Mouse (Mus musculus) mouse embryonic stem cell (cell line): ENCODE data around the gene Cend1.
"Not testable (repeated sequence)": the region's sequence is repeated elsewhere in the genome, so short reads cannot be mapped to it uniquely, and the experiment has no call there.

Source experiments
- in situ Hi-C, 2 experiments: fragments of 300-500 bp; cut with MboI; formaldehyde crosslinking; loops; 1 replicate in 1 of 2; 3 replicates in 1 of 2; pipeline ENCODE4 v1.14.3; 2019 to 2020; ENCODE audit warnings: low sequenced_read_pairs in 2 of 2, low pct_unique_long_range_greater_than_20kb in 1 of 2, mixed read lengths in 1 of 2; ENCODE audit not compliant: unreplicated experiment in 1 of 2

Cend1 gene

DNA sequence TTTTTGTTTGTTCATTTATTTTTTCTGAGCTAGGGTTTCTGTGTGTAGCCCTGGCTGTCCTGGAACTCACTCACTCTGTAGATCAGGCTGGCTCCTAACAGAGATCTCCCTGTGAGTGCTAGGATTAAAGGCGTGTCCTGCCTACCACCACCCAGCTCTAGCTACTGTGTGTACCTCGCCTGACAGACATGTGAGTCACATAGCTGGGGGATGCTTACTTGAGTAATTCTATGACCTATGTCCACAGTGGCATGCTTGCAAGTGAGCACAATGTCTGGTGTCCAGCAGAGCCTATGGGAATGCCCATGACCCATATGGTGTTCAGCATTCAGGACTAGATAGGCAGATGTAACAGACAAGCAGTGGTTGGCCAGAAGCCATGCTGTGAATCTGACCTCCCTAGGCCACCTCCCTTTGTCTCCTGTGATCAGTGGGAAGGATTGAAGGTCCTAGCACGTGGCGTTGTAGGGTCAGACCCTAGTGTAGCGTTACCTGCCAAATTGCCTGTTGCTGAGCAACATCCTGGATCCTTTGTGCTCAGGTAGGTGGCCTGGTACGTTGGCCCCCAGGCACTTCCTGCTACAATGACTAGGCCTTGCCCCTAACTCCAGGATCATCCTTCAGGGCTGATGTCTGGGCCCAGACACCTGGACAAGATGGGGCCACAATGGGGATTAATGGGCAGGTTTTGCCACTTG, 13.0 kb downstream of the Cend1 start:
- in situ Hi-C loops: no loop called here

DNA sequence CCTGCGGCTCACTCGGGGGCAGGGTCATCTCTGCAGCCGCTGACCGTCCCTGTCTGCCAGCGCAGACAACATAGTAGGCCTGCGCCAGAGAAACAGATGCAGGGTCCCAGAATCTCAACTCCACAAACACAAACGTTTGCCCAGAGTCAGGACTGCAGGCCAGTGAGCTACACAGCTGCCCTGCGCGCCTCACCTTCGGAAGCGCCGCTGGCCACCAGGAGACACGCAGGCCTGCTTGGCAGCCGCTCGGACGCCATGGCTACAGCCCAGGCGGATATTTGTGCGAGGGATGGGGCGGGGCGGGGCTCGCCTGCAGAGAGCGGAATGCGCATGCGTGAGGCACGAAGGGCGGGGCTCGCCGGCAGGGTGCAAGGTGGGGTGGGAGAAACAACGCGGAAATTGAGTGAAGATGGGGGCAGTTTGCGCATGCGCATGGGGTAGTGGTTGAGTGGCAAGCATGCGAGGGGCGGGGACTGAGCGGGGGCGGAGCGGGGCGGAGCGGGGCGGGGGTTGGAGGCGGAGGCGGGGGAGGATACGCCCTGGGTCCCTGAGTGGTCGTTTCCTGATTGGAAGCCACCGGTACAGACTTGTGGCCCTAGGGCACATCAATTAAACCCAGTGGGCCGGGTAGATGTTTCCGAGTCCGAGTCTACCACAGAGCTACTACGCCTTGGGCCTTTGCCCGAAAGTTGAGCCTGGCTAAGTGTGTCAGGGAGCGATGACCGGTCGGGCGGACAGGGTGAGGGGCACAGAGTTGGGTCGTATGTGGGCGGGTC, 15.3 kb downstream of the Cend1 start, which contains the start of gene Gatd1:
Gatd1 (minus strand) TSS at position 328 of the 776 bp plus-strand sequence.
- in situ Hi-C loops: no loop called here

DNA sequence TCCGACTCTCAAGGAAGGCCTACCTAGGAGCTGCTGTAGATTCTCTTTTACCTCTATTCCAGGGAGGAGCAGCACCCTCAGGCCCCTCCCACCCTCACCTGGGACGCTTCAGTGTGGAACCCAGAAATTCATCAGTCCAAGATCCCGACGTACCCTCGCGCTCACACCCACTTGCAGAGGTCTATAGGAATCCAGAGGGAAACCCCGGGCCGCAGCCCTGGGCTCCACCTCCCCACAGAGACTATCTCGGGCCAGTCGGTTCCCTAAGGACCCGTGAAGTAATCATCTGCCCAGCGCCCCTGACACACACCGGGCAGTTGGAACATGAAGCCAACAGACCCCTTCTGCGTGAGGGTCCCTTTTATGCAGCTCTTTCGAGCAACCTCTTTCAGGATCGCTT, 16.0 kb downstream of the Cend1 start:
- in situ Hi-C loops: no loop called here

DNA sequence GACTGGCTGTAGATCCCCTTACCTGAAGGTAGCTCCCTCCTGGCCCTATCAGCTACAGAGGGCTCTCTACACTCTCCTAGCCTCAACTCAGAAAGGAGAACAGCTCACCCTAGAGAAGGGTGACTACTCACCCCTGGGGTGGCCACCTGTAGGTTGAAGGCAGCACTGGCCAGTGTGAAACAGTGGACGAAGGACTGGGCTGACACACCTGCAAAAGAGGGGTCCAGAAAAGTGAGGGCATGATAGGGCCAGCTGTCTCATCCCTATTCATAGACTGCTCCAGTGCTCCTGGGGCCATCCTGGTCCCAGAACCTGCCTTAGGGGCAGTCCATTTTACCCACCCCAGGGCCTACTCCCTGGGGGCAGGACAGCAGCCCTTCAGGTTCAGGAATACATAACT, 17.6 kb downstream of the Cend1 start:
- in situ Hi-C loops: no loop called here

DNA sequence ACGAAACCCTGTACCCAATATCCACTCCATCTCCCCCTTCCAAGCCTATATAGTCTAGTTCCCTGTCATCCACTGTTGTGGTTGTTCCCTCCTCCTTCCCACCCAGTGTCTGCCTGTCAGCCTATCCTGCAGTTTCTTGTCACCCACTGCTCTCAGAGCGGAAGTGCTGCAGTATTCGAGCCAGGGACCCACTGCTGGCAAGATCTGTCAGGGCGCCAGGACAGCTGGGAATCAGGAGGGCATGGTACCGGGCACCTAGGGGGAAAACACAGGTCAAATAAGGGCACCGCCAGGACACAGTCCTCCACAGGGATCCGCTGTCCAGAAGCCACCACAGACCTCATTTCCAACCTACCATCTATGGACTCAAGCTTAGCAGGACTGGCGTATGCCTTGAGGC, 18.7 kb downstream of the Cend1 start:
- in situ Hi-C loops: no loop called here

DNA sequence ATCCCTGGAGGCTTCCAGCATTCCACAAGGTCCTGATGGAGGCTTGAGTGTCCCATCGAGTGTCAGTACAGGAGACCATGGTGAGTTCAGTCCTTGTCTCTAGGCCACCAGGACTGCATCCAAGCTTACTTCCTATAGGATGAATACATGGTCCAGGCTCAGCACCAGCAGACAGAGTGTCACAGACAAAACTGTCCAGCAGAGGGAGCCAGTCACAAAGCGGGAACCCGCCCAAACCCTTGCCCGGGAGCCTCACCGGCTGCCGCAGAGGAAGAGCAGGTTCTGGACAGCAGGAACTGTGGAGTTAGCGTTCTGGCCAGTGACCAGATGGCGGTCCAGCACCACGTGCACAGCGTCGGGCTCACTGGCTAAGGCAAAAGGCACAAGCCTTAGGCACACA, 20.5 kb downstream of the Cend1 start:
- in situ Hi-C loops: no loop called here

DNA sequence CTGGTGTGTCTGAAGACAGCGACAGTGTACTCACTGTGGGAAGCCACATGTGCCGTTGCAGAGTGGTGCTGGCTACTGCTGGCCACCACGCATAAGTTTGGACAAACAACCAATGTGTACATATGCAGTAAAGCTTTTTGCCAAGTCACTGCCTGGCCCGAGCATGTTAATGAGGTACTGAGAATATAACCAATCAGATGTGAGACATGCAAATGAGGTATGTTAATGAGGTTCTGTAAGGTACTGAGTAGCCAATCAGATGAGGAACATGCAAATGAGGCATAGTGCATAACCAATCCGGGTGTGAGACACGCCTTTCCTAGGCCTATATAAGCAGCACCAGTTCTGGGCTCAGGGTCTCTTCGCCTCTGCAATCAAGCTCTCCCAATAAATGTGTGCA, 21.6 kb downstream of the Cend1 start:
- in situ Hi-C loops: not testable (repeated sequence)

DNA sequence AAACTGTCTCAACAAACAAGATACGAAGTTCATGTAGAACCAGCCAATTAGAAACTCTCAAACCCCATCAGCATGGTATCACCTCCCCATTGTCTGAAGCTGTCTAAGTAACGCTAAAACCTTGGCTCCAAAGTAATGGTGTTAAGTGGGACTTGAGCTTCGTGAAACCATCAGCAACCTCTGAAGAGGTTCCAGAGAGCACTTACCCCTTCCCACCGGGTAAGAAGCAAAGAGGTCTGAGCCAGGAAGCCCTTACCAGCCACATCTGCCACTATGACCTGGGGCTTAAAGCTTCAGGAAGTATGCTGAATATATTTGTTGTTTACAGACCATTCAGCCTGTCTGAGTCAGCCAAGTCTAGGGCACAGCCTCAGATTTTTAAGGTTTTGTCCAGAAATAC, 23.8 kb downstream of the Cend1 start:
- in situ Hi-C loops: no loop called here

DNA sequence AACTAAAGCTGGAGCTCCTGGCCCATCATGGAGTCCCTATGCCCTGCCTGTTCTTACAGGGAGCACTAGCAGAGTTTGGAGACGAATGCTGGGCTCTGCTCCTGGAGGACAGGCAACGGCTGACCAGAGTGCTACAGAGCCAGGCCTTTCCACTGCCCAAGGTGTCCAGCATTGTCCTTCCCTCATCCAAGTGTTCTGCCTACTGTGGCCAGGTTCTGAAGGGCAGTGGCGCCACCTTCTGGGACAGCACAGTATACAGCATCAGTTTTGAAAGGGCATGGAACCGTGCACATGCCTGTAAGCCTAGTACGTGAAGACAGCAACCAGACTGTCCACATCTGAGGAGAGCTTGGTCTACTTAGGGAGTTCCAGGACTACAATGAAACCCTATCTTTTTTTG, 26.0 kb downstream of the Cend1 start:
- in situ Hi-C loops: no loop called here

DNA sequence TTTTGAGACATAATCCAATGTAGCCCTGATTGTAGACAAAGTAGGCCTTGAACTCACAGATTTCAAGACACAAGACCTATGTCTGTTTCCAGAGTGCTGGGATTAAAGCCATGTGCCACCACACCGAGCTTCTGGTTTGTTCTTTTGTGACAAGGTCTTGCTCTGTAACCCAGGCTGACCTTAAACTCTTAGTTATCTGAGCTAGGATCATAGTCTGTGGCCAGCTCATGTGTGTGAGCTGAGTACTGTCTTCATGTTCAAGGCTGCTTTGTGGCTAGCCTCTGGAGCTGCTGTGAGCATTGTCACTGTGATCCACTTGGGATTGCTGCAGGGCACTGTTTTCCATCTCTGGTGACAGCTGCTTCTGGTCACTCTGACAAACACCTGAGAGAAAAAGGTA, 33.9 kb downstream of the Cend1 start:
- in situ Hi-C loops: no loop called here

DNA sequence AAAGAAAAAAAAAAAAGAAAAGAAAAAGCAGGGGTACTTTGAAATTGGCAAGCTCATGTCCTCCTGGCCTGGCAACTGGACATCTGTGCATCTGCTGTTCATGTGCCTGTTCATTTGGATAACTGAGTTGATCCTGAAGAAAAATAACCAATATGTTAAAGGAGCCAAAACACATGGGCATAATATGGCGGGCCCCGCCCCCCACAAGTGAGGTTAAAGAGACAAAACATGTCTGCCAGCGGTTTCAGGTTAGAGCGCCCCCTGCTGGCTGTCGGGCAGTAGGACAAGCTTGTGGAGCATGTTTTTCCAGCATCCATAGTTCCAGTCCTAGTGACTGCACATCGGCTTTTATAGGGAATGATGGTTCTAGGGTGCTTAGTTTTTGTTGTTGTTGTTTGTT, 34.5 kb downstream of the Cend1 start:
- in situ Hi-C loops: no loop called here

DNA sequence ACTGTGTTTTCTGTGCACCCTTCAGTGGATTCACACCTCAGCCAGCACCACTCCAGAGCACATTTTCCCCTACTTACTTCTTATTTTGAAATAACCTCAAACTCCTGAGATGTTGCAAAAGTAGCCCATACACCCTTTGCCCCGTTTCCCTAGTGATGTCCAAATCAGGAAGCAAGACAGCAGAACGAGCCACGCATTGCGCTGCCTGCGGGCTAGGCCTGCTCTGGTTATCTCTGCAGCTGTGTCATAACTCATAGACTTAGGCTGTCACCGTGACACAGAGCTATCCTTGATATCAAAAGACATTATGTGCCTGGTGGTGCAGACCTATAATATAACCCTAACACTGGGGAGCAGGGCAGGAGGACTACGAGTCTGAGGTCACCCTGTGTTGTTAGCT, 35.1 kb downstream of the Cend1 start:
- in situ Hi-C loops: no loop called here

DNA sequence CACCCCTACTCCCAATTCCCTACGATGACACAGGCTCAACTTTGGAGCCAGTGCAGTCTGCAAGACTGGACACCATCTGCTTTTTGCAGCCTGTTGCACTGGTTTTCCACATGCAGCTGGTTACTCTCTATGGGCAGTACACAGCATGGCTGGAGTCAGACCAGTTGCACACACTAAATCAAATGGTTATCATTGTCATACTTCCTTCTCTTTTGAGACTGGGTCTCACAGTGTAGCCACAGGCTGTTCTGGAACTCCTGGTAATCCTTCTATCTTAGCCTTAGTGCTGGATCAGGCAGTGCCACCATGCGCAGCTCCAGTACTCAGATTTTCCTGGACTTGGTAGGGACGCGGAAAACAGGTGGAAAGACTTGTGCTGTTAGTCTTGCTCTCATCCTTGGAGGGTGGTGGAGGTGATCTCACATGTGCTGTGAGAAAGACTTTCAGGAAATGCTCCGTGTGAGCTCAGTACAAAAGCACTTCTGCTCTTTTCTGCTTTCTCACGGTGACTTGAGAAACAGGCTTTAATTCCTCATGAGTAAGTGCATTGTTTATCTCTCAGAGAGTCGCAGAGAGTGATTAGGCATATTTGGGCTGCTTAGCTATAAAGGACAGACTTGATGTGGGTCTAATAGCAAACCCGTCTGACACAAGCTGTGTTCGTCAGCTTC, 36.6 kb downstream of the Cend1 start:
- in situ Hi-C loops: no loop called here

DNA sequence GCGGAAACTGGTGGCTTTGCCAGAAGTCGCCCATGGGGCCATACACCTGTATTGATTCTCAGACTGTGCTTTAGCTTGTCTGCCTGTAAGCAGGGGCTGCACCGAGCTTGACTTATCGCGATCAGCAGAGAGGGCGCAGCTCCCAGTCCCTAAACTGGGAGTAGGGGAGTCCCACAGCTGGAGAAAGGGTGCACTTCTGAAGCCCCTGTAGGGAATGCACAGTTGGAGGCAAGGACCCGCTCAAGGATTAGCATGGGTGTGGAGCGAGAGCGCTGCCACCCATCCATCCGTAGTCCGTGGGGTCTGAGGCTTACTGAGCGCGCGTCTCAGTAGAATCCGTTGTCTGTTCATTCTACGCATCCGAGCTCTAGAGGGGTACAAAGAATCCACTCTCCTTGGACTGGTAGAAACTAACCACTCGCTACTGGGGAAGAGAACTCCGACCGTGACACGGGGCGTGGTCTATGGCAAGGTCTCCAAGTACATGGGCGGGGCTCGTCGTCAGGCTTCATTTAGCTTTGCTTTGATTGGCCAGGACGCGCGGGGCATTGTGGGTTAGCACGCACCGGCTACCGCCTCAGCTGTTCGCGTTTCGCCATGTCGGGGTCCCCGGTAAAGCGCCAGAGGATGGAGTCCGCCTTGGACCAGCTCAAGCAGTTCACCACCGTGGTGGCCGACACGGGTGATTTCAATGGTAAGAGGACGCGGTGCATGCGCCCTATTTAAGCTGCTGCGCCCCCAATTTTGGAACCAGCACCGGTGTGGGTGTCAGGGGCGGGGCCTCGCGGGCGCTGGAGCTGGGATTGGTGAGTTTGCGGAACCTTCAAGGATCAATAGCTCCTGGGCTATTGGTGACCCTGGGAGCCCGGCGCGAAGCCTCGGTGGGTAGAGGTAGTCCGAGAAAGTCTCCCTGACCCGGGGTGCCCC, 37.4 kb downstream of the Cend1 start, which contains the start of gene Taldo1:
Taldo1 (plus strand) TSS at position 575 of the 927 bp plus-strand sequence.
- in situ Hi-C loops: no loop called here

DNA sequence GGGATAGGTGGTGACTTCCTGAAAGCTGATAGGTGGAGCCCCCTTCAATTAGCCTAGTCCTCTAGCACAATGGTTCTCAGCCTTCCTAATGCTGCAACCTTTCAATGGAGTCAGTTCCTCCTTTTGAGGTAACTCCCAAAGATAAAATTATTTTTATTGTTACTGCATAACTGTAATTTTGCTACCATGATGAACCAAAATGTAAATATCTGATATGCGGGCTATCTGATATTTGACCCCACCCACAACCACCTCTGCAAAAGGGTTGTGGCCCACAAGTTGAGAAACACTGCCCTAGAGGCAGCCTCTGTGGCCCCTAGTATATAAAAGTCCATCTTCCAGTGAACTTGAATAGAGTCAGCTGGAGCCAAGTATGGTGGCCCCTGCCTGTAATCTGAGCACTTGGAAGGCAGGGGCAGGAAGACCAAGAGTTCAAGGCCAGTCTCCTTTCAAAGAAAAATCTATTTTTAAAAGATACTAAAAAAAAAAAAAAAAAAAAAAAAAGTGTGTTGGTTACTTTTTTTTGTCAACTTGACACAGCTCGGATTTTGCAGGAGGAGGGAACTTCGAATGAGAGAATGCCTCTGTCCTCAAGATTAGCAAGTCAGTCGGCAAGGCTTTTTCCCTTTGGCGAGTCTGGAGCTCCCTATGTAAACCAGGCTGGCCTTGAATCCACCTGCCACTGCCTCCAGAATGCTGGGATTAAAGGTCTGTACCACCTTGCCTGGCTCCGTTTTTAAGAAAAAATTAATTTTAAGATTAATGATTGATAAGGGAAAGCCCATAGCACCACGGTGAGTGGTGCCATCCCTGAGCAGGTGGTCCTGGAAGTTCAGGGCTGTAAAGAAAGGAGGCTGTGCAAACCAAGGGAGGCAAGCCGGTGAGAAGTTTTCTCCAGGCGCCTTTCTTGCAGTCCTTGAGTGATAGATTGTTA, 38.7 kb downstream of the Cend1 start:
- in situ Hi-C loops: no loop called here

DNA sequence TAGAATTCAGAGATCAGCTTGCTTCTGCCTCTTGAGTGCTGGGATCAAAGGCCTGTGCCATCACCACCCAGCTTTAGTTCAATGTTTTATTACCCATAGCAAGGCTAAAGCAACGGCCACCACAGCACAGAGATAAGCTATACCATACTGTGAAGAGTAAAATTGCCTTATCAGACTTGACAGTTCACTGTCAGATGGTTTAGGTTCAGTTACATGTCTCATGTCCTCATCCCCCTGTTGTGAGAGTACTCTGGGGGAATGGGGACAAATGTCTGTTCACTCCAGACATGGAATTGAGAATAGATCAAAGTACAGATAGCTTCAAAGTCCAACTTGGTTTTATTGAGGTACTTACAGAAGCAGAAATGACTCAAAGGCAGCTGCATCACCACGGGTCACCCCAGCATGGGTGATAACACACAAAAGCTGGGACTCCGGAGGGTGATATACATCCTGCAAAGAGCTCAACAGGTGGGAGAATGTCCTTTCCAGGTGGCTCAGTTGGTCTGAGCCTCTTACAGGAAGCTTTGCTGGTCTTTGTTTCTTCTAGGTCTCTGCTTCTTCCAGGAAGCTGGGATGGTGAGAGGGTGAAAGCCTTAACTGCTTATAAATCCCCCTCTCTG, 40.7 kb downstream of the Cend1 start:
- in situ Hi-C loops: no loop called here

DNA sequence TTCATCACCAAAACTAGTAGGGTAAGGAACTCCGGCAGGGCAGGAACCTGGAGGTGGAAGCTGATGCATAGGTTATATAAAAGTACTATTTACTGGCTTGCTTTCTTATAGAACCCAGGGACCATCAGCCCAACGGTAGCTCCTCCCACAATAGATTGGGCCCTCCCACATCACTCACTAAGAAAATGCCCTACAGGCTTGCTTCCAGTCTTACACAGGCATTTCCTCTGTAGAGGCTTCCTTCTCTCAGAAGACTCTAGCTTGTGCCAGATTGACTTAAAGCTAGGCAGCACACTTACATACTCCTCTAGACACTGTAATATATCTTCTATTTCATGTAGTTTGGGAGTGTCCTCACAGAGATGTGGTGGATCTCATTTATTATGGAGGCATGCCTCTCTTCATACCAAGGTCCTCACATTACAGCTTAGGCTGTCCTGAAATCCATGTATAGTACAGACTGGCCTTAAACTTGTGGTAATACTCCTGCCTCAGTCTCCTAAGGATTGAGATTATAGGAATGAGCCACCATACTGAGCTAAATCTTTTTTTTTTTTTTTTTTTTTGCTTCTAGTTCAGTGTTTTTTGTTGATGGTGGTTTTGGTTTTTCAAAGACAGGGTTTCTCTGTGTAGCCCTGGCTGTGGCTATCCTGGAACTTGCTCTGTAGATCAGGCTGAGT, 41.3 kb downstream of the Cend1 start:
- in situ Hi-C loops: no loop called here
